Mouse (Mus musculus) forebrain, embryonic 12.5 days (tissue): Measurements from ENCODE around the gene Adgrl2. TPM values are rescaled to one million over a fixed set of nuclear protein-coding genes. Genes with fewer than 3 reads are reported as not detected.

Experiments used
- ATAC-seq: fragments of 200-750 bp; cut with Nextera tagmentation; 2 replicates; pipeline ENCODE4 v1.8.0; 2017; ENCODE audit warnings: moderate TSS enrichment; ENCODE audit not compliant: low FRiP score
- H3K27ac ChIP-seq: fragments of 300-500 bp; sonication (generic); 2 replicates; pipeline ENCODE4 v1.5.1; 2016; ENCODE audit warnings: mild to moderate bottlenecking
- H3K27me3 ChIP-seq: fragments of 300-500 bp; sonication (generic); 2 replicates; pipeline ENCODE4 v1.6.1; 2016; ENCODE audit warnings: mild to moderate bottlenecking
- H3K36me3 ChIP-seq: fragments of 300-500 bp; sonication (generic); replicated peaks from 2 replicates; pipeline ENCODE4 v1.6.1; 2016; ENCODE audit warnings: mild to moderate bottlenecking
- H3K4me1 ChIP-seq: fragments of 300-500 bp; sonication (generic); 2 replicates; pipeline ENCODE4 v1.6.1; 2016
- H3K4me2 ChIP-seq: fragments of 300-500 bp; sonication (generic); 2 replicates; pipeline ENCODE4 v1.6.1; 2016; ENCODE audit warnings: mild to moderate bottlenecking, moderate library complexity
- H3K4me3 ChIP-seq: fragments of 300-500 bp; sonication (generic); replicated peaks from 2 replicates; pipeline ENCODE4 v1.5.1; 2016; ENCODE audit warnings: mild to moderate bottlenecking
- H3K9ac ChIP-seq: fragments of 300-500 bp; sonication (generic); 2 replicates; pipeline ENCODE4 v1.6.1; 2016; ENCODE audit warnings: mild to moderate bottlenecking
- H3K9me3 ChIP-seq: fragments of 300-500 bp; sonication (generic); 2 replicates; pipeline ENCODE4 v1.6.1; 2016
- WGBS: fragments of 180-500 bp; shearing (Covaris S2); methylation state at CpG from one replicate; pipeline ENCODE4 v1.1.7; 2016; 5-methylcytosine and 5-hydroxymethylcytosine counted together
- polyA plus RNA-seq: library from polyadenylated mRNA; unstranded; fragments of >200 nt; fragmentation: Nextera tagmentation; extraction: Ambion mirVana; gene quantifications from 2 replicates; pipeline ENCODE4 v1.2.1, GENCODE M21; 2016

The Adgrl2 gene
- polyA plus RNA-seq, 1 experiment from 2014 or later = 104 TPM

DNA sequence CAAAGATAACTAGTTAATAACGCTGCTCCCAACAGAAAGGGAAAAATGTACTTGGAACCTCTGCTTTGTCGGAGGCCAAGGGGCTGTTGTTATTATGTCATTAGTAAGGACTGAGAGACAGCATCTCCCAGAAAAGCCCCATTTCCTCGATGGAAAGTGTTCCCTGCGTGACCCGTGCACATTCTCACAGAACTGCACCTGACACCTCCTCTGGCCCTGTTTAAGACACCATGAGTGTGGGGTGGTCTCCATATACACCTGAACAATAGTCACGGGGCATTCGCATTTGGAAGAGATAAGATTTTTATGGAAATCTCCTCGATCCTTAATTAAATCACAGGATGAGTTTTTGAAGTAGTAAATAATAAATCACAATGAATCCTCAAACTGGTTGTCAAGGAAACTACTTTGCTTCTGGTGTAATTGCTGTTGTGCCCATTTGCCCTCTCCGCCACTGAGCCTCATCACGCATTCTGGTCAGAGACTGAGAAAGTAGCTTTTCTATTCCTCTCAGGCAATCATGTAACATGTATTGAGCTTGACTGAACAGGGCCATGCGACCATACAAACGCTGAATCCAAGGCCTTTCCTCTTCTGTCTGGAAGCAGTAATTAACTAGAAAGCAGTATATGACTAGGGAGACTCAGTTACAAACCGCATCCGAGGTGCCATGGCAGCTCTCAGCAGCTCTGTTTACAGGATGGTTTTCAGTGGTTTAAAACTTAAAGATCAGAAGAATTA, 77.2 kb downstream of the Adgrl2 start:
- H3K27me3 ChIP-seq = no peaks in the 10 kb centered on the region
- H3K9ac ChIP-seq = no peak overlapping the region
- H3K4me1 ChIP-seq = peaks cover 37% of the 10 kb centered on the region
- 36% methylated on average over 14 of the region's 14 CpGs for WGBS
- ATAC-seq = peak; percentile 84
- H3K27ac ChIP-seq = peak overlapping the region; percentile 66
- H3K9me3 ChIP-seq = no peaks in the 10 kb centered on the region
- H3K4me2 ChIP-seq = peak overlapping the region; percentile 8; the same call in 1 of the 2 replicates
- no peaks in the 10 kb centered on the region for H3K36me3 ChIP-seq
- no peak overlapping the region for H3K4me3 ChIP-seq

DNA sequence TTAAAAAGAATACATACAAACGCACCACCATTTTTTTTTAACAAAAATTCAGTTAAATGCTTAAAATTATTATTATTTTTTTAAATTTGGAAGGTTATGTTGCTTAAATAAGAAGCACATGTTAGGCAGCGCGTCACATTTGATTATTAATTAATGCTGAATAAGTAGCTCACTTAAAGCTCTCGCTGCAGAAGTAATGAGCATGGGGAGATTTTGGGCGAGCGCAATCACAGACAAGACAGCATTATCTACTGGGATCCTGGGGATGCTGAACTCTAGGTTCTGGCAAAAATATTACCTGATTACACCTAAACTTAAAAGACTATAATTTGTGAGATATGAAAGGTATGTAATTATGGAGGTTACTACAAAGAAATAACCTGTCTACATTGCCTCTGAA, 77.8 kb downstream of the Adgrl2 start:
- Histone ChIP-seq H3K9ac (no peak overlapping the region), H3K4me3 (no peak overlapping the region), H3K27me3 (no peaks in the 10 kb centered on the region), H3K36me3 (no peaks in the 10 kb centered on the region), H3K9me3 (no peaks in the 10 kb centered on the region), H3K27ac (0 out of 2 replicates have a peak overlapping the region, but pooled peaks have one; percentile 57), H3K4me2 (no peak overlapping the region), H3K4me1 (peaks cover 37% of the 10 kb centered on the region)
- no peak for ATAC-seq
- WGBS = 55% methylated on average over 6 of the region's 6 CpGs

DNA sequence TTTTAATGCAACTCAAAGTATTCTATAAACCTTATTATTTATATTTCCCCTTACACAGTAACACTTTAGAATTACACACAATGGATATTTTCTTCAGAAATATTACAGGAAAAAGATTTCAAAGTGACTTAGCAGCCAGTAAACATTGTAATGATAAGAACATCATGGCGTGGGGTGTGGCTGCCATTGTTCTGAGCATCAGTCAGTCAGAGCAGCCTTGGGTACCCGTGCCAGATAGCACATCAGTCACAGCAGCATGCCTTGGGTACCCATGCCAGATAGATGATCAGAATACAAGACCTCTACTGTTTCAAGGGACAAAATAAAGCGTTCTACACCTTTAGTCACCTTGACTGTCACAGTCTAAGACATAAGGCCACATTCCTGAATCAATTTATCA, 82.5 kb downstream of the Adgrl2 start:
- Histone ChIP-seq H3K4me3 (no peak overlapping the region), H3K9ac (no peak overlapping the region), H3K9me3 (no peaks in the 10 kb centered on the region), H3K27ac (no peak overlapping the region), H3K27me3 (no peaks in the 10 kb centered on the region), H3K4me2 (no peak overlapping the region), H3K4me1 (peaks cover 15% of the 10 kb centered on the region), H3K36me3 (no peaks in the 10 kb centered on the region)
- WGBS = 77% methylated on average over 3 of the region's 3 CpGs
- ATAC-seq = no peak

DNA sequence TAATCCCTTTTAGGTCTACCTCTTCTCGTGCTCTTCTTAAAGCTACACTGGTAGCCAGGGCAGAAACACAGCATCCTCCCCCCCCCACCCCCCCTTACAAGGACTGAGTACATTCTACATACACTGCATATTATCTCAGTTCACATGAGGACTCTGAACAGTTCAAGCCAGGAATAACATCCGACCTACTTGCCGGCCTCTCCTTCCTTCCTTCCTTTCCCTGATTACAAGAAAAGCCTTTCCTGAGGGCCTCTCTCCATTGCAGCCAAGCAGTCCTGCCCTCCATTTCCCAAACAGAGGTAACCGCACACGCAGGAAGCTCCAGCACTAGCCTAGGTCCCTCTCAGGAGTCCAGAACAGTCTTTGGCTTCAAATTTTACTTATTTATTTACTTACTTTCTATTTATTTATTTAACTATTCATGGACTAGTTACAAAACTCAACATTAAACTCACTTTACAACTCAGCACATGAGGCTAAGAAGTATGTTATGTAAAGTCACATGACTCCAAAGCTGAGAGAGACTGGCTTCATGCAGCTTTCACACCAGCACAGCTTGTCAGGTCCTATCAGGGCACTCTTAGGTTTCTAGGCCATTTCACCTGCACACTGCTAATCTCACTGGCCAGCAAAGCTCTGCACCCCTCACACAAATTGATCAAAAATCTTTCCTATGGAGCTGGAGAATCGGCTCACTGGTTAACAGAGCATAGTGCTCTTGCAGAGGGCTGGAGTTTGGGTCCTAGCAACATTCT, 83.2 kb downstream of the Adgrl2 start:
- WGBS = 73% methylated on average over 6 of the region's 6 CpGs
- Histone ChIP-seq H3K4me3 (no peak overlapping the region), H3K27ac (no peak overlapping the region), H3K36me3 (no peaks in the 10 kb centered on the region), H3K4me1 (peaks cover 11% of the 10 kb centered on the region), H3K27me3 (no peaks in the 10 kb centered on the region), H3K4me2 (no peak overlapping the region), H3K9ac (no peak overlapping the region), H3K9me3 (no peaks in the 10 kb centered on the region)
- 0 out of 2 replicates have a peak, but pooled peaks have one; percentile 25 for ATAC-seq

DNA sequence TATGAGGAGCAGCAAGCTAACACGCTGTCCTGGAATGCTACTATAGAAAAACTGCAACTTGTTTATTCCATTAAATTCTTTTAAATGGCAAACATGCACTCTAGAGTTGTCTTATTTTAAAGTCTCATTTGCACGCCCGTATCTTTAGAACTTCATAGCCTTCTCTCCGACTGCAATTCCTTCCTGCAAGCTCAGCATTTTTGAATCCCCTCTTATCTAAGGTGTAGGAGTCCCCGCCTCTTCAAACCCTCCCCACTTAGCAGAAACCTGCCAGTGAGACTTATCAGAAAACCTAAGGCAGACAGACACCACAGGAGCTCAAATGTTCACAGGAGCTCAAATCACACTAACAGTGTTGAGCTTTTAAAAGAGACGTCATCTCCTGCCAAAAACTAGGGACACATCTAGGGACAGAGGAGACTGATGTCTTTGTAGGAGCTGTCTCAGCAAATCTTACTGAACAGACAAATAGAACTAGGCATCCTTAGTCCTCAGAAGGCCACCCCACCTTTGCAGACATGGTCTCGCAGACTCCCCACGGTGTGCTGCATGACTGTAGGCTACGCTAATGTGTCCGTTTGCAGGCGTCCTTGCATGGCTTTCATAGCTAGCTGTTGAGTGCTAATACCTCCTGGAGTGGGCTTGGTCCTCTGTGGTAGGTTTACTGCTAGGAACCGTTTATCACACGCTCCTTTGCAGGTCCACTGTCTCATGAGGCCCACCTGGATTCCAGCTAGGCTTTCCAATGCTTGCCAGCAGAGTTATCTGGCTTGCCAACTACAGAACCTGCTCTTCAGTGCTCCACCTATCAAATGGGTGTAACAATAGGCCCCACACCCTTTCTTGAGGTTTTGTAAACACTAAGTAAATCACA, 84.2 kb downstream of the Adgrl2 start:
- H3K9me3 ChIP-seq = no peaks in the 10 kb centered on the region
- WGBS = 82% methylated on average over 13 of the region's 13 CpGs
- H3K4me3 ChIP-seq = no peak overlapping the region
- ATAC-seq = no peak
- H3K27me3 ChIP-seq = no peaks in the 10 kb centered on the region
- no peaks in the 10 kb centered on the region for H3K36me3 ChIP-seq
- no peak overlapping the region for H3K9ac ChIP-seq
- no peak overlapping the region for H3K27ac ChIP-seq
- H3K4me1 ChIP-seq = peaks cover 11% of the 10 kb centered on the region
- H3K4me2 ChIP-seq = no peak overlapping the region

DNA sequence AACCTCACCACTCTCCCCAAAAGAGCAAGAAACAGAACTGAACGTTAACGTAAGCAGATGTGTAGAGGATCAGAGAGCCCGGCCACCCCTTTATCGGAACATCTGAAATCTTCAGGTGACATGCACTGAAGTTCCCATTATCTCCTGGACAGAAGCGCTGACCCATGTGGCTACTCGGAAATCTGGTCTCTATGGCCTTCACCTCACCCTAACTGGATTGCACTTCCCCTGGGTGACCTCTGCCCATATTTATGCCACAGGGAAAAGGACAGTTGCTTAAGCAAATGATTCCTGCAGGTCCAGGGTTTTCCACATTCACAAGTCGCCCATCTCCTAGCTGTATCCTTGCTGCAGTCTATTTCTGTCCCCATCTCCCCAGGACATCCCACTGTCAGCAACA, 84.9 kb downstream of the Adgrl2 start:
- WGBS = 82% methylated on average over 7 of the region's 7 CpGs
- Histone ChIP-seq H3K27ac (no peak overlapping the region), H3K27me3 (no peaks in the 10 kb centered on the region), H3K4me1 (peaks cover 14% of the 10 kb centered on the region), H3K9me3 (no peaks in the 10 kb centered on the region), H3K9ac (no peak overlapping the region), H3K36me3 (no peaks in the 10 kb centered on the region), H3K4me2 (no peak overlapping the region), H3K4me3 (no peak overlapping the region)
- ATAC-seq = no peak

DNA sequence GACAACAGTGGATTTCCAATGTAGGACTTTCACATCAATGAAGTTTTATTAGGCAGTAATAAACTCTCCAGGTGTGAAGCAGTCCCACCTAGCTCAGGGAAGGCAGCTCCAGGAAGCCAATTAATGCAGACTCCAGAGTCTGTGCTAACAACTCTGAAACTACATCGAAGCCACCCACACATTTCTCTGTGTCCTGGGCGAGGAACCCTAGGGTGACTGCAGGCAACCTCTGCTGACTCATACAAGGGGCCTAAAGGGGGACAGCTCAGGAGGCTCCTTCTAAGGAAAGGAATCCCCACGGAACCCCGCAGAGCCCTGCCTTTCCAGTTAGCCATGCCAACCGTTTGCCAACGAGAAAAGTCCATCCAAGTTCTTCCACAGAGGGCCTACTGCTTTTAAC, 90.5 kb downstream of the Adgrl2 start:
- H3K4me1 ChIP-seq = peaks cover 32% of the 10 kb centered on the region
- no peak for ATAC-seq
- WGBS = 41% methylated on average over 6 of the region's 6 CpGs
- H3K9me3 ChIP-seq = no peaks in the 10 kb centered on the region
- no peak overlapping the region for H3K9ac ChIP-seq
- no peak overlapping the region for H3K4me2 ChIP-seq
- no peak overlapping the region for H3K4me3 ChIP-seq
- no peaks in the 10 kb centered on the region for H3K36me3 ChIP-seq
- H3K27ac ChIP-seq = no peak overlapping the region
- no peaks in the 10 kb centered on the region for H3K27me3 ChIP-seq

DNA sequence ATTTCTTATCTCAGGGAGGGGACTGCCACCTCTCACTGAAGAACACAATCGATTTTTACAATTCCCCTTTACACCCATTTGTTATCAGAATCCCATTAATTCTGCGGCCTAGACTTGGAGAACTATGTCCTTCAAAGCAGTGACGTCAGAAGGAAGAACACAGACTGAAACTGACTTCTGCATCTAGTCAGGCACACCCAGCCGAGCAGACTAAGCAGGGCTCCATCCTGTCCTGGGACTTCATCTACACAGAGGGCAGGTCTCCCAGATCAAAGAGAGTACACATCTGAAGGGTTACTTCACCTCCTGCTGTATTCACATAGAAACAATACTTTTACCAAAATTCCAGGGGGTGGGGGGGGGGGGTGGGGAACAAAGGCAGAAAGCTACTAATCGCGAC, 90.9 kb downstream of the Adgrl2 start:
- no peaks in the 10 kb centered on the region for H3K9me3 ChIP-seq
- no peak overlapping the region for H3K4me3 ChIP-seq
- no peaks in the 10 kb centered on the region for H3K36me3 ChIP-seq
- H3K4me1 ChIP-seq = peaks cover 32% of the 10 kb centered on the region
- H3K27ac ChIP-seq = no peak overlapping the region
- H3K4me2 ChIP-seq = no peak overlapping the region
- no peak overlapping the region for H3K9ac ChIP-seq
- no peaks in the 10 kb centered on the region for H3K27me3 ChIP-seq
- 54% methylated on average over 6 of the region's 6 CpGs for WGBS
- no peak for ATAC-seq

DNA sequence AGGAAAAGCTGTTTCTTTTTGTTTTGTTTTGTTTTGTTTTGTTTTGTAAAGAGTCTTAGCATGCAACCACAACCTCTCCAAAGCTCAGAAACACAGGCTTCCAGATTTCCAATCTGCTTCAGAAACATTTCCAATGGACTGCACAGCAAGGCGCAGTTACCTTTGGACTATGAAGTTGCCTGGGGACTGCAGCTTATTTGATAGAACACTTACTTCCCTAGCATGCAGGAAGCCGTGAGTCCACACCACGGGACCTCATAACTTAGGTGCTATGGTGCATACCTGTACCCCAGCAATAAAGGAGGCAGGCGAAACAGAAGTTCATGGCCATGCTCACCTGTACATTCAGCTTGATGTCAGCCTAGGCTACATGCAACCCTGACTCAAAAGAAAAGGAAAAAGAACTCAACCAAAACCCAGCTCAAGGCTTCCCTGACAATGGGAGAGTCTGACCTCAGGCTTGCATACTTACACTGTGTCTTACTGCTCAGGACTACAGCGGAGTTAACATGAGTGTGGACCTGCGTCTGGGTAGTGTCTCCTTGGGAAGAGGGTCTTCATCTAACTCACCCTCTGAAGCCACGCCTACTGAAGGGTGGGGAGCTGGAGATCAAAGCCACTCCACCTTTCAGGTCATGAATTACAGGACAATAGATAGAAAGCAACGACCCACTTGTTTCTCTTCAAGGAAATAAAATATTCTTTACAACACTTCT, 91.7 kb downstream of the Adgrl2 start:
- Histone ChIP-seq H3K4me2 (no peak overlapping the region), H3K4me3 (no peak overlapping the region), H3K36me3 (no peaks in the 10 kb centered on the region), H3K9me3 (no peaks in the 10 kb centered on the region), H3K9ac (no peak overlapping the region), H3K27me3 (no peaks in the 10 kb centered on the region), H3K4me1 (peaks cover 32% of the 10 kb centered on the region), H3K27ac (no peak overlapping the region)
- ATAC-seq = no peak
- WGBS = 77% methylated on average over 8 of the region's 8 CpGs

DNA sequence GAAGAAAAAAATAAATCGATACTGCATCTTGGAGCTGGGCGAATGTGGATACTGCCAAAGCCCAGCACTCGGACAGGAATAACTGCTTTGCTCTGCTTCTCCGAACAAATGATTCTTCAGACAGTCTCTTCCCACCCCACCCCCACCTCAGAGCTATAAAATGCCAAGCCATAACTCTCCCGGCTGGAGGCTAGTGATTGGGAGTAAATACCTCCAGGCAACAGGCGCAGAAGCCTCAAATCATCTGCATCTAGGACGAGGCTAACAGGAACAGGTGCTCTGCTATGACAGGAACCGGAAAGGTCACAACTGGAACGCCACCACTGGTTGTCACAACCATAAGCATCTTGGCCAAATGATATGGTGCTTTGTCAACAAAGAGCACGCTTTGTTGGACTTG, 94.1 kb downstream of the Adgrl2 start:
- Histone ChIP-seq H3K36me3 (no peaks in the 10 kb centered on the region), H3K9ac (no peak overlapping the region), H3K9me3 (no peaks in the 10 kb centered on the region), H3K4me2 (no peak overlapping the region), H3K4me1 (peaks cover 32% of the 10 kb centered on the region), H3K4me3 (no peak overlapping the region), H3K27me3 (no peaks in the 10 kb centered on the region), H3K27ac (no peak overlapping the region)
- 80% methylated on average over 10 of the region's 10 CpGs for WGBS
- no peak for ATAC-seq

DNA sequence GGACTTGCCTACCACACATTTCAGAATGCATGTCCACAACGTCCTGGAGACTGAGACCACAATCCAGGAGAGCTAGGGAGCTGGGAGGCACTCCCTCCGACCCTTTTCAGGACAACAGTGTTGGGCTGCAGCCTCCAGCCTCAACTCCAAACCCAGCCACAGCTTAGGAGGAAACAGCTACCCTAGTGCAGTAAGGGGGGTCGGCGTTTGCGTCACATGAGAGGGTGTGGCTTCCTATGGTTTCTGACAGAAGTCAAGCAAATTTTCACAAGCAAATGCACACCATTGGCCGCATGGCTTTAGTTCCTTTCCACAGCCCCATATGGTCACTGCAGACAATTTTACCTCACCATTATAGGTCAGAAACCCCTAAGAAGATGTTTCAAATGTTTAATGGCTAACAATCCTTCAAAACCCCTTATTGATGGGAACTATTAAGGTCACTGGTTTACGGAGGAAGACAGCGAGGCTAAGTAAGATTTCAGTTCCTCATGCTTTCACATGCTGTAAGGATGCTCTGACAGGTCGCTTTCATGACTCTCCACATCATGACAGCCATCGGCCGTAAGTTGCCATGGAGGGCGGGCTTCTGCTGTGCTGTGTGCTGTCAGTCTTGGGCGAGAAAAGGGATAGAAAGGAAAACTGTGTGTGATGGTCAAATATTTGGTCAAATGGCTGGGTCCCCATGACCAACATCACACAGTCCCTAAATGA, 94.8 kb downstream of the Adgrl2 start:
- H3K4me1 ChIP-seq = peaks cover 29% of the 10 kb centered on the region
- no peak overlapping the region for H3K4me3 ChIP-seq
- H3K27me3 ChIP-seq = no peaks in the 10 kb centered on the region
- H3K36me3 ChIP-seq = no peaks in the 10 kb centered on the region
- no peak overlapping the region for H3K27ac ChIP-seq
- 83% methylated on average over 13 of the region's 13 CpGs for WGBS
- no peaks in the 10 kb centered on the region for H3K9me3 ChIP-seq
- no peak overlapping the region for H3K4me2 ChIP-seq
- H3K9ac ChIP-seq = no peak overlapping the region
- ATAC-seq = no peak
